Mouse (Mus musculus): ENCODE measurements around the gene Syt8.

GRCm38 (mm10) chr7:142398052-142398451, 36.6 kb upstream of the Syt8 start:
- no peak for TF ChIP-seq POLR2A (IDR thresholded peaks at IDR 0.05; ENCODE audit: insufficient read depth, low read length)
- no peak for TF ChIP-seq CTCF (IDR thresholded peaks at IDR 0.05; ENCODE audit: low read depth, low read length)

All from ES-Bruce4 (cell line).